Mouse (Mus musculus) MEL (cell line): ENCODE measurements at regions not wholly inside any gene's neighbourhood (a gene's known extent, or its start where the extent isn't known, plus 50 kb on each side); places are given as distances from the start of the nearest gene placed in this dataset.
"Not testable (repeated sequence)": the region's sequence is repeated elsewhere in the genome, so short reads cannot be mapped to it uniquely, and the experiment has no call there.

ENCODE experiments used
- DNase-seq: peaks from one replicate; pipeline ENCODE4 v3.0.0; 2011; ENCODE audit warnings: low read depth, low spot score
- H3K27ac ChIP-seq: 2 replicates; pipeline ENCODE4 v1.5.1; 2012; ENCODE audit warnings: low read depth, mild to moderate bottlenecking, control low read depth, low read length, moderate library complexity; ENCODE audit not compliant: control insufficient read depth
- H3K27me3 ChIP-seq, 2 experiments: fragments of 150-350 bp in 1 of 2; sonication (generic) in 1 of 2; 2 replicates each; pipeline ENCODE4 v1.6.1; 2012; ENCODE audit warnings: low read length in 2 of 2, mild to moderate bottlenecking in 2 of 2, improper control_type of control experiment in 1 of 2, moderate library complexity in 1 of 2; ENCODE audit not compliant: insufficient read depth in 2 of 2, control insufficient read depth in 1 of 2
- H3K36me3 ChIP-seq, 2 experiments: 2 replicates each; pipeline ENCODE4 v1.6.1; 2012 to 2014; ENCODE audit warnings: low read length in 2 of 2, improper control_type of control experiment in 1 of 2, inconsistent platforms in 1 of 2, mild to moderate bottlenecking in 1 of 2; ENCODE audit not compliant: insufficient read depth in 2 of 2, control insufficient read depth in 1 of 2
- H3K4me1 ChIP-seq, 2 experiments: fragments of 150-350 bp in 1 of 2; sonication (generic) in 1 of 2; 2 replicates each; pipeline ENCODE4 v1.6.1; 2012; ENCODE audit warnings: low read length in 2 of 2, improper control_type of control experiment in 1 of 2, mild to moderate bottlenecking in 1 of 2; ENCODE audit not compliant: insufficient read depth in 2 of 2, control insufficient read depth in 1 of 2
- H3K4me3 ChIP-seq, 2 experiments: fragments of 150-350 bp in 1 of 2; sonication (generic) in 1 of 2; 2 replicates each; pipeline ENCODE4 v1.5.1; 2012; ENCODE audit warnings: low read depth in 2 of 2, low read length in 2 of 2, mild to moderate bottlenecking in 2 of 2, moderate library complexity in 2 of 2, control low read depth in 1 of 2, improper control_type of control experiment in 1 of 2; ENCODE audit not compliant: control insufficient read depth in 1 of 2, insufficient read depth in 1 of 2
- H3K79me2 ChIP-seq: 2 replicates; pipeline ENCODE4 v1.6.1; 2012; ENCODE audit warnings: mild to moderate bottlenecking, low read length, moderate library complexity; ENCODE audit not compliant: control insufficient read depth, poor library complexity, insufficient read depth
- H3K9ac ChIP-seq: 2 replicates; pipeline ENCODE4 v1.6.1; 2012; ENCODE audit warnings: low read depth, mild to moderate bottlenecking, control low read depth, low read length, moderate library complexity; ENCODE audit not compliant: control insufficient read depth, poor library complexity, severe bottlenecking
- H3K9me3 ChIP-seq: fragments of 150-350 bp; sonication (generic); replicated peaks from 2 replicates; pipeline ENCODE4 v1.6.1; 2012; ENCODE audit warnings: mild to moderate bottlenecking, low read length, improper control_type of control experiment, moderate library complexity; ENCODE audit not compliant: insufficient read depth
- BHLHE40 ChIP-seq: IDR thresholded peaks from 2 replicates; pipeline ENCODE4 v1.6.1; 2012; ENCODE audit warnings: low read depth, mild to moderate bottlenecking, inconsistent platforms, low read length, improper control_type of control experiment, borderline replicate concordance
- CHD1 ChIP-seq: IDR thresholded peaks from 2 replicates; pipeline ENCODE4 v1.6.1; 2012; ENCODE audit warnings: low read depth, mild to moderate bottlenecking, inconsistent platforms, low read length, improper control_type of control experiment
- CTCF ChIP-seq, 3 experiments: IDR thresholded peaks in 2 of 3; conservative IDR thresholded peaks in 1 of 3; 2 replicates each; pipeline ENCODE4 v1.5.1; 2011 to 2012; ENCODE audit warnings: low read length in 3 of 3, low read depth in 2 of 3, mild to moderate bottlenecking in 2 of 3, improper control_type of control experiment in 1 of 3, inconsistent platforms in 1 of 3, mixed read lengths in 1 of 3, moderate library complexity in 1 of 3; ENCODE audit not compliant: control insufficient read depth in 1 of 3, insufficient read depth in 1 of 3, poor library complexity in 1 of 3, severe bottlenecking in 1 of 3
- KAT2A ChIP-seq: conservative IDR thresholded peaks from 2 replicates; pipeline ENCODE4 v1.6.1; 2012; ENCODE audit warnings: low read depth, low read length, improper control_type of control experiment, inconsistent platforms
- MAX ChIP-seq: IDR thresholded peaks from 2 replicates; pipeline ENCODE4 v1.6.1; 2011; ENCODE audit warnings: low read length, improper control_type of control experiment
- MXI1 ChIP-seq: IDR thresholded peaks from 2 replicates; pipeline ENCODE4 v1.6.1; 2011; ENCODE audit warnings: mild to moderate bottlenecking, low read depth, low read length, improper control_type of control experiment
- POLR2AphosphoS2 ChIP-seq: IDR thresholded peaks from 2 replicates; pipeline ENCODE4 v1.6.1; 2011; ENCODE audit warnings: low read length, improper control_type of control experiment
- POLR2AphosphoS5 ChIP-seq: IDR thresholded peaks from 2 replicates; pipeline ENCODE4 v1.6.1; 2012; ENCODE audit warnings: low read depth, borderline replicate concordance, mild to moderate bottlenecking, inconsistent platforms, low read length, moderate library complexity, mixed read lengths
- TAL1 ChIP-seq: IDR thresholded peaks from 2 replicates; pipeline ENCODE4 v1.6.1; 2012; ENCODE audit warnings: mild to moderate bottlenecking, inconsistent platforms, low read length, moderate library complexity, mixed read lengths
- TBP ChIP-seq: IDR thresholded peaks from 2 replicates; pipeline ENCODE4 v1.8.0; 2011; ENCODE audit warnings: low read depth, low read length, improper control_type of control experiment
- ZC3H11A ChIP-seq: IDR thresholded peaks from 2 replicates; pipeline ENCODE4 v1.6.1; 2012; ENCODE audit warnings: low read depth, mild to moderate bottlenecking, inconsistent platforms, low read length, improper control_type of control experiment

DNA sequence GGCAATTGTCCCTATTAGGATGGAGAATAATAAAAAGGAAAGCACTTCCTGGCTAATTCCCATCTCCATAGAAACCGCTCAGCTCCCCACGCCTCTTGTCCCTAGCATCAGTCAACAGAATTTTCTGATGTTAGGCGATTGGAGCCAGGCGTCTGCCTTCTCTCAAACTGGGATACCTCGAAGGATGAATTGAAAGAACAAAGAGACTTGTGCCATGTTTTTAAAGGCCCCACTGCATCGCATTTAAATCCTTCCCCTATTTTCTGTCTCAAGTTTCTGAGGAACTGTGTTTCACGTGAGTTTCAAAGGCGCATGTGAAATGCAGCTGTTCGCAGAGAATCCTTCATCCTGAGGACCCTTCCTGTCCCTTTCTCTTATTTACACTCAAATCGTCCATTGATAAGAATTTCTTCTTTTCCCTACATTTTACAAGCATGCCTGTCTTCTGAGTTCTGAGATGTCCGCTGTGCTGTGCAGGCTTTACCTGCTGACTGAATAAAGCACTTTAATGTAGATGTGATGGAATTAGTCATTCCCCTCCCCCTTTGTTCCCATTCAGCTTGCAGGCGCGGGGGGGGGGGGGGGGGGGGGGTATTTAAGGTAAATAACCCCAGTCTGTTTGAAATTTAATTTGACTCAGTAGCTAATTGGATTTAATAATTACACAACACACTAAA lies 1163.3 kb downstream of the A830018L16Rik start:
- Histone ChIP-seq H3K79me2 (no peaks in the 10 kb centered on the region), H3K9ac (no peak overlapping the region), H3K9me3 (no peaks in the 10 kb centered on the region), H3K36me3 (no peaks in the 10 kb centered on the region), H3K27me3 (no peaks in the 10 kb centered on the region), H3K4me1 (no peaks in the 10 kb centered on the region), H3K4me3 (no peak overlapping the region), H3K27ac (no peak overlapping the region)
- TF ChIP-seq BHLHE40, result no peak
- no peak for DNase-seq

DNA sequence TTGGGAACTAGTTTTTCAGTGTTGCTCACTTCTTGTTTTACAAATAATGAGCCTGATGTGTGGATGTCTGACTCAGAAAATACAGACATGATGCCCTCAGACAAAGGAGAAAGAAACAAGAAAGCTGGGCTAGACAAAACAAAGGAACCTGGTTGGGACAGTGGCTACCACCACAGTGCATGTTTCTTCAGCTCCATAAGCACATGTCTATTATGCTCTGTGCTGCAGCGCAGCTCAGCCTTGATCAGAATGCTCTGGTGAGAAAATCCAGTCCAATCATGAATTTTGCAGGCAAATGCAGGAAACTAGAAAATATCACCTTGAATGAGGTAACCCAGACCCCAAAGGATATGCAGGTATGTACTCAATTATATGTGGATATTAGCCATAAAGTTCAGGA lies 1164.1 kb downstream of the A830018L16Rik start:
- Histone ChIP-seq H3K4me3 (no peak overlapping the region), H3K4me1 (no peaks in the 10 kb centered on the region), H3K9me3 (no peaks in the 10 kb centered on the region), H3K27ac (no peak overlapping the region), H3K27me3 (no peaks in the 10 kb centered on the region), H3K79me2 (no peaks in the 10 kb centered on the region), H3K9ac (no peak overlapping the region), H3K36me3 (no peaks in the 10 kb centered on the region)
- TF ChIP-seq MXI1, result no peak
- TF ChIP-seq TAL1, result no peak
- TF ChIP-seq CTCF (IDR thresholded peaks at IDR 0.05 in 2 of 3, conservative IDR thresholded peaks at IDR 0.05 in 1 of 3; ENCODE audit: control insufficient read depth in 1 of 3, insufficient read depth in 1 of 3, low read depth in 2 of 3, low read length in 3 of 3, poor library complexity in 1 of 3, severe bottlenecking in 1 of 3), result no peak
- no peak for TF ChIP-seq CHD1
- no peak for TF ChIP-seq TBP
- no peak for TF ChIP-seq ZC3H11A
- TF ChIP-seq POLR2AphosphoS5, result no peak
- TF ChIP-seq POLR2AphosphoS2, result no peak
- TF ChIP-seq KAT2A, result no peak
- DNase-seq, result no peak

DNA sequence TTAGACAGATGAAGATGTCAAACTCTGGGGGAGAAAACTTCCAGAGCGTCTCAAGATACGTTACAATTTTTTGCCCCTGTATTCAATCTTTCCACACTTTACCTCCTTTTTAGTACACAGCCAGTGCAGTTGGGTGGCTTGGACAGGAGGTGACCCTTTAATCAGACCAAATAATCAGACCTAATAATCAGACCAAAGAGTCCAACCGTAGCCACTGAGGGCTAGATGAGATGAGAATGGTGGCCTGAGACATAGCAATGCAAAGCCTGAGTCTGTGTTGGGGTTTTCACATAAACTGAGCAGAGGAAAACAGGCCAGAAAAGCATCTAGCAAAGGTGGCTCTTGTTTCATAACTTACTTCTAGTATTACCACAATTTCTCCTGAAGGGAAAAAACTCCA lies 1169.1 kb downstream of the A830018L16Rik start:
- Histone ChIP-seq H3K4me3 (no peak overlapping the region), H3K27me3 (no peaks in the 10 kb centered on the region), H3K9me3 (no peaks in the 10 kb centered on the region), H3K27ac (no peak overlapping the region), H3K9ac (no peak overlapping the region), H3K79me2 (no peaks in the 10 kb centered on the region), H3K36me3 (no peaks in the 10 kb centered on the region), H3K4me1 (no peaks in the 10 kb centered on the region)
- no peak for DNase-seq
- TF ChIP-seq MAX, result no peak

DNA sequence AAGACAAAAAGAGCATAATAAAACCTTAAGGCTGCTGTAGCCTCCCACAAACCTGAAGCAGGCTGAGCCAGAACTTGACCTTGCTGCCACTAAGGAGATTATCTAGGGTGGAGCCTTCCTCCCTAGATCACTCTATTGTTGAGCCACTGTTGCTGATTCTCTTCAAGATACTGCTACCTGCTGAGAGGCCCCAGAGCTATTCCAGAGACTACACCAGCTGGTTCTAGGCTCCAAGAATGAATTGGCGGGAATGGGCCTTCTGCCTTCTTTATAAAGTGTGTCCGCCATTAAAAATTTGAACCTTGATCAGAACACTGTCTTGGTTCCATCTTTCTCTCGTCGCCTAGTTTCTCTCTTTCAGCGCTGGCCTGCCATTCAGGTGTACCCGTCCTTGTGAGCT lies 1173.1 kb downstream of the A830018L16Rik start:
- H3K79me2 ChIP-seq, DNase-seq, H3K9ac ChIP-seq, H3K36me3 ChIP-seq, H3K4me3 ChIP-seq, H3K4me1 ChIP-seq, H3K27me3 ChIP-seq, H3K9me3 ChIP-seq, H3K27ac ChIP-seq: not testable (repeated sequence)
